Mouse (Mus musculus) regulatory T cell (primary cell): ENCODE results near the gene Arfip1.

ENCODE experiments used
- in situ Hi-C: fragments of 300-600 bp; cut with MboI, MseI; formaldehyde crosslinking; loops from one replicate; pipeline ENCODE4 v1.15.1; 2025; ENCODE audit warnings: high pct_unique_total_duplicates

Arfip1 gene

GRCm38 (mm10) chr3:84460952-84461351, 121.5 kb downstream of the Arfip1 start:
- in situ Hi-C loops: no loop called here

- in situ Hi-C loops: no loop called here
Observed at GRCm38 (mm10) chr3:84460499-84460898, 121.9 kb downstream of the Arfip1 start.

GRCm38 (mm10) chr3:84455733-84456417, 126.5 kb downstream of the Arfip1 start:
- in situ Hi-C loops: no loop called here

- in situ Hi-C loops: no loop called here
Observed at GRCm38 (mm10) chr3:84450651-84451050, 131.8 kb downstream of the Arfip1 start.

- in situ Hi-C loops: no loop called here
Observed at GRCm38 (mm10) chr3:84449015-84449414, 133.4 kb downstream of the Arfip1 start.

- in situ Hi-C loops: no loop called here
Observed at GRCm38 (mm10) chr3:84447803-84448202, 134.6 kb downstream of the Arfip1 start.
